Comparison of ENCODE assay signal across 7 mouse cellular contexts in genomic region chr15:80081801-80082546, GRCm38 (mm10). TPM values are rescaled to one million over a fixed set of nuclear protein-coding genes. Genes with fewer than 3 reads are reported as not detected.
A peak's percentile ranks its signal among the peaks of the same experiment; 100 is the strongest.
DNase-seq lines count a peak whose midpoint lies in the region; ATAC-seq and TF ChIP-seq lines count a peak whose summit lies in the region.

No protein-coding gene starts in this region.

- TF ChIP-seq EP300 in lung, postnatal 0 days (IDR thresholded peaks at IDR 0.05), result no peak

- H3K4me2 ChIP-seq in lung, postnatal 0 days (replicated peaks; ENCODE audit: low read depth, low read length), result peak overlapping the region; percentile 72
- peak overlapping the region; percentile 71 for H3K4me2 ChIP-seq in embryonic facial prominence, embryonic 12.5 days (replicated peaks)
- H3K4me2 ChIP-seq in stomach, embryonic 14.5 days (replicated peaks; ENCODE audit: low read depth, low read length), result peak overlapping the region; percentile 54

- no peaks in the 10 kb centered on the region for H3K9me3 ChIP-seq in lung, postnatal 0 days (ENCODE audit: low read length)
- H3K9me3 ChIP-seq in embryonic facial prominence, embryonic 12.5 days, result no peaks in the 10 kb centered on the region
- no peaks in the 10 kb centered on the region for H3K9me3 ChIP-seq in limb, embryonic 10.5 days (replicated peaks)
- H3K9me3 ChIP-seq in stomach, embryonic 14.5 days (ENCODE audit: control insufficient read depth, low read depth, low read length), result no peaks in the 10 kb centered on the region

- ATAC-seq in lung, postnatal 0 days, result no peak
- ATAC-seq in embryonic facial prominence, embryonic 12.5 days (ENCODE audit: insufficient number of reproducible peaks, insufficient read depth, low FRiP score, low TSS enrichment), result no peak
- no peak for ATAC-seq in stomach, embryonic 14.5 days (ENCODE audit: insufficient number of reproducible peaks, insufficient read depth, low FRiP score, low read depth)
- ATAC-seq in erythroid progenitor cell, adult 5-6 weeks (replicated peaks; ENCODE audit: low FRiP score, poor library complexity, severe bottlenecking), result no peak

- peak overlapping the region; percentile 55; the same call in 1 of the 2 replicates for H3K27ac ChIP-seq in lung, postnatal 0 days (ENCODE audit: low read length)
- H3K27ac ChIP-seq in embryonic facial prominence, embryonic 12.5 days, result peak overlapping the region; percentile 48; the same call in 1 of the 2 replicates
- peak overlapping the region; percentile 94 for H3K27ac ChIP-seq in limb, embryonic 10.5 days
- H3K27ac ChIP-seq in stomach, embryonic 14.5 days (ENCODE audit: low read length), result peak overlapping the region; percentile 82

- H3K9ac ChIP-seq in lung, postnatal 0 days (replicated peaks; ENCODE audit: low read depth), result peak overlapping the region; percentile 62
- H3K9ac ChIP-seq in embryonic facial prominence, embryonic 12.5 days, result peak overlapping the region; percentile 95
- peak overlapping the region; percentile 64 for H3K9ac ChIP-seq in stomach, embryonic 14.5 days (replicated peaks; ENCODE audit: low read depth, low read length)

- H3K4me1 ChIP-seq in lung, postnatal 0 days (ENCODE audit: insufficient read depth, low read depth, low read length), result peaks cover 13% of the 10 kb centered on the region; the same call in 1 of the 2 replicates
- peaks cover 26% of the 10 kb centered on the region for H3K4me1 ChIP-seq in embryonic facial prominence, embryonic 12.5 days
- H3K4me1 ChIP-seq in limb, embryonic 10.5 days, result peaks cover 27% of the 10 kb centered on the region
- H3K4me1 ChIP-seq in stomach, embryonic 14.5 days (ENCODE audit: control insufficient read depth, insufficient read depth, low read length), result peaks cover 17% of the 10 kb centered on the region; the same call in 1 of the 2 replicates

- TF ChIP-seq CTCF in lung, postnatal 0 days (IDR thresholded peaks at IDR 0.05), result no peak

- no peak for DNase-seq in lung, postnatal 0 days (ENCODE audit: low spot score)
- no peak for DNase-seq in lung, postnatal 10 days
- no peak for DNase-seq in limb, embryonic 10.5 days (ENCODE audit: low spot score)
- DNase-seq in spleen, adult 18-20 months, result no peak

- peaks cover 28% of the 10 kb centered on the region for H3K36me3 ChIP-seq in lung, postnatal 0 days (ENCODE audit: insufficient read depth, low read length)
- H3K36me3 ChIP-seq in embryonic facial prominence, embryonic 12.5 days, result peaks cover 50% of the 10 kb centered on the region
- peaks cover 56% of the 10 kb centered on the region for H3K36me3 ChIP-seq in limb, embryonic 10.5 days
- peaks cover 52% of the 10 kb centered on the region for H3K36me3 ChIP-seq in stomach, embryonic 14.5 days (ENCODE audit: control insufficient read depth, insufficient read depth, low read length)

- H3K27me3 ChIP-seq in lung, postnatal 0 days (replicated peaks; ENCODE audit: insufficient read depth, low read length), result no peaks in the 10 kb centered on the region
- no peaks in the 10 kb centered on the region for H3K27me3 ChIP-seq in embryonic facial prominence, embryonic 12.5 days
- no peaks in the 10 kb centered on the region for H3K27me3 ChIP-seq in limb, embryonic 10.5 days (ENCODE audit: low read depth, poor library complexity, severe bottlenecking)
- H3K27me3 ChIP-seq in stomach, embryonic 14.5 days (ENCODE audit: control insufficient read depth, insufficient read depth, low read length), result no peaks in the 10 kb centered on the region

- 4% methylated on average over 11 of the region's 11 CpGs for WGBS in lung, postnatal 0 days
- WGBS in embryonic facial prominence, embryonic 12.5 days, result 8% methylated on average over 11 of the region's 11 CpGs
- WGBS in limb, embryonic 10.5 days, result 8% methylated on average over 11 of the region's 11 CpGs
- WGBS in stomach, embryonic 14.5 days, result 6% methylated on average over 11 of the region's 11 CpGs

- peak overlapping the region; percentile 68 for H3K4me3 ChIP-seq in lung, postnatal 0 days (ENCODE audit: low read depth, low read length)
- H3K4me3 ChIP-seq in embryonic facial prominence, embryonic 12.5 days, result peak overlapping the region; percentile 92
- H3K4me3 ChIP-seq in limb, embryonic 10.5 days, result peak overlapping the region; percentile 85
- H3K4me3 ChIP-seq in stomach, embryonic 14.5 days (ENCODE audit: low read depth, low read length), result peak overlapping the region; percentile 57

RNA-seq across cellular contexts. Expression of gene Syngr1, which starts 9.2 kb away (rescaled TPM):
- polyA plus RNA-seq in lung, postnatal 0 days (2015; fragmentation: Nextera tagmentation; extraction: Ambion mirVana), result 34.4 and 35.3 TPM in 2 replicates
- 6.4 and 8.1 TPM in 2 replicates for polyA plus RNA-seq in embryonic facial prominence, embryonic 12.5 days (2016; fragmentation: Nextera tagmentation; extraction: Ambion mirVana)
- polyA plus RNA-seq in limb, embryonic 10.5 days (2016; fragmentation: Nextera tagmentation; extraction: Ambion mirVana), result 1.4 and 3.2 TPM in 2 replicates
- polyA plus RNA-seq in stomach, embryonic 14.5 days (2014; fragmentation: Nextera tagmentation; extraction: Ambion mirVana), result 32.3 and 38.8 TPM in 2 replicates
- total RNA-seq in erythroid progenitor cell, adult 5-6 weeks (2015; ENCODE audit: low replicate concordance), result 19.1 and 20.1 TPM in 2 replicates
- 3.6 and 16.7 TPM in 2 replicates for total RNA-seq in erythroid progenitor cell, adult 5-6 weeks (2017; ENCODE audit: low replicate concordance)

RNA-seq across cellular contexts. Expression of gene Rpl3, which starts 9.7 kb away (rescaled TPM):
- polyA plus RNA-seq in lung, postnatal 0 days (2015; fragmentation: Nextera tagmentation; extraction: Ambion mirVana), result 554 and 577 TPM in 2 replicates
- polyA plus RNA-seq in embryonic facial prominence, embryonic 12.5 days (2016; fragmentation: Nextera tagmentation; extraction: Ambion mirVana), result 944 and 1,004 TPM in 2 replicates
- polyA plus RNA-seq in limb, embryonic 10.5 days (2016; fragmentation: Nextera tagmentation; extraction: Ambion mirVana), result 1,077 and 1,189 TPM in 2 replicates
- polyA plus RNA-seq in stomach, embryonic 14.5 days (2014; fragmentation: Nextera tagmentation; extraction: Ambion mirVana), result 1,379 and 1,439 TPM in 2 replicates
- total RNA-seq in erythroid progenitor cell, adult 5-6 weeks (2015; ENCODE audit: low replicate concordance), result 600 and 647 TPM in 2 replicates
- total RNA-seq in erythroid progenitor cell, adult 5-6 weeks (2017; ENCODE audit: low replicate concordance), result 701 and 821 TPM in 2 replicates

RNA-seq across cellular contexts. Expression of gene Tab1, which starts 51.0 kb away (rescaled TPM):
- 18.1 and 19.1 TPM in 2 replicates for polyA plus RNA-seq in lung, postnatal 0 days (2015; fragmentation: Nextera tagmentation; extraction: Ambion mirVana)
- 47.5 and 48.5 TPM in 2 replicates for polyA plus RNA-seq in embryonic facial prominence, embryonic 12.5 days (2016; fragmentation: Nextera tagmentation; extraction: Ambion mirVana)
- 41.8 and 52.4 TPM in 2 replicates for polyA plus RNA-seq in limb, embryonic 10.5 days (2016; fragmentation: Nextera tagmentation; extraction: Ambion mirVana)
- polyA plus RNA-seq in stomach, embryonic 14.5 days (2014; fragmentation: Nextera tagmentation; extraction: Ambion mirVana), result 32.2 and 34.9 TPM in 2 replicates
- total RNA-seq in erythroid progenitor cell, adult 5-6 weeks (2015; ENCODE audit: low replicate concordance), result 8.6 and 9.2 TPM in 2 replicates
- 22.5 and 26.3 TPM in 2 replicates for total RNA-seq in erythroid progenitor cell, adult 5-6 weeks (2017; ENCODE audit: low replicate concordance)
